Mouse (Mus musculus) liver (tissue): Measurements from ENCODE around the gene Slu7.
A peak's percentile ranks its signal among the peaks of the same experiment; 100 is the strongest.

Experiments used
- DNase-seq: peaks from one replicate; pipeline ENCODE4 v3.0.0-alpha.2; 2020; ENCODE audit warnings: mixed read lengths

The Slu7 gene

DNA sequence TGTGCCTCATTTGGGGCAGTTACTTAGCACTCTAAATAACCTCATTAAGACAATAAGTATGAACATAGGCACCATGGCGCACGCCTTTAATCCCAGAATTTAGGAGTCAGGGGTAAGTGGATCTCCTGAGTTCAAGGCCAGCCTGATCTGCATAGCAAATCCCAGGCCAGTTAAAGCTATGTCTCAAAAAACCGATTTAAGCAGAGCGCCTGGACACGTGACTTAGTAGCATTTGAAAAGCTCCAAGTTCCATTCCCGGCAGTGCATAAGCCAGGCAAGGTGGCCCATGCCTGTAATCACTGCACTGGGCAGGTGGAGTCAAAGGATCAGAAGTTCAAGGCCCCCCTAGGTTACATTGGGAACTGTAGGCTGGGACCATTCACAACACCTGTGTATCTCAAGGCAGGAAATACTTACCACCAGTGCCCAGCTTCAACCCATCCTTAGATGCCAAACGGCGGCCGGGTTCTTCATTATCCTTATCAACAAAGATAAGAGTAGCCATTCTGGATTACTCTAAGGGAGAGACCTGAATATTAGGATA is 8.3 kb upstream of the Slu7 start:
- DNase-seq, result no peak

GRCm38 (mm10) chr11:43425824-43426413 is 7.6 kb upstream of the Slu7 start, which contains the start of gene Pttg1:
Gene Pttg1, minus strand, starts transcription at chr11:43426251.
- peak; percentile 91 for DNase-seq

DNA sequence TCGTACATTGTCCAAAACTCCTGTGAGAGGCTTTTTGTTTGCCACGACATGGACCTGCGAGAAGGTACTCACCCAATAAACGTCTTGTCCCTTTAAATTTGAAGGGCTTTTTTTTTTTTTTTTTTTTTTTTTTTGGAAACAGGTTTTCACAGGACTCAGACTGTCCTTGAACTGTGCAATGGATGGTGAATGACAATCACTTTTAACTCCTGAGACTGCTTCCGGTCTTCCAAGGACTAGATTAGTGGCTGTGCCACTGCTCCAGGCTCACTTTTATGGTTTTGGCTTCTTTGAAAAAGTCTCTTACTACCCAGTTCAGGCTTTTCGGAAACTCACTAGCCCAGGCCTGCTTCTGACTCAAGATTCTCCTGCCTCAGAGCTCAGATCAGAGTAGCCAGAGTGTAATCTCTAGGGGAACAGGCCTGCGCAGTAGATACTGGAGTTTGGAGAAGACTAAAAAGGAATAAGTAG is 7.1 kb upstream of the Slu7 start:
- DNase-seq, result peak; percentile 11

GRCm38 (mm10) chr11:43434024-43434407 is 472 bp downstream of the Slu7 start:
- DNase-seq, result no peak

GRCm38 (mm10) chr11:43441121-43441520 is 7.6 kb downstream of the Slu7 start:
- no peak for DNase-seq

DNA sequence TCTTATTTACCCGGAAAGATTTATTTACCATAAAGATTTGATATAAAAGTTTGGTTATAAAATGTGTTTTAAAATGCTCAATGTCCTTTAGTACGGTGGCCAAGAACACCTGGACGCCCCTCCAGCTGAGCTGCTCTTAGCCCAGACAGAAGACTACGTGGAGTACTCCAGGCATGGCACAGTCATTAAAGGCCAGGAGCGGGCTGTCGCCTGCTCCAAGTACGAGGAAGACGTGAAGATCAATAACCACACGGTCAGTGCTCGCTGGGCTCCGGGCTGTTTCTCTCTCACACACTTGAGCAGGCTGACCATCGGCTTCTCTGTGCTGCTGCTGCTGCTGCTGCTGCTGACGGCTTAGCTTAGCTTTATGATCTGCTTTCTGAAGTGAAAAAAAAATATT is 9.6 kb downstream of the Slu7 start:
- DNase-seq, result no peak

- no peak for DNase-seq
These were observed 16.4 kb downstream of the Slu7 start for GRCm38 (mm10) chr11:43449916-43450315.

GRCm38 (mm10) chr11:43451322-43451721 is 17.8 kb downstream of the Slu7 start:
- DNase-seq, result no peak

GRCm38 (mm10) chr11:43452266-43452665 is 18.7 kb downstream of the Slu7 start:
- DNase-seq, result no peak

- no peak for DNase-seq
These were observed 29.7 kb downstream of the Slu7 start for GRCm38 (mm10) chr11:43463204-43463603.

- no peak for DNase-seq
These were observed 36.6 kb downstream of the Slu7 start for GRCm38 (mm10) chr11:43470118-43470517.

- DNase-seq, result no peak
These were observed 37.6 kb downstream of the Slu7 start for GRCm38 (mm10) chr11:43470881-43471820.

DNA sequence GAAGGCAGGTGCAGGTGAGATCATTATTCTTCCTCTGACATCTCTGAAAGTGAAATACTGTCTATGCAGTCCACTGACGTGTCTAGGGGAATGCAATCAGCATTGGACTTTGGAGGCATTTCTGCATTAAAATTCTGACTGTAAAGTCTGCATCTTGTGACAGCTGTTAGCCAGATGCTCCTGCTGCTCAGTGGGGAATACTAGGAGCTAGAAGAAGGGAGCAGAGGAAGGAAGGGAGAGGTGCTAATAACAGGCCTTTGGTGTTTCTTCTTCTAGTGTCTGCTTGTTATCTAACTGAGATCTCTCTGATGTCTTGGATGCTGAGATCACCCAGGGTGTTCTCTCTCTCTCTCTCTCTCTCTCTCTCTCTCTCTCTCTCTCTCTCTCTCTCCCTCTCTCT is 39.6 kb downstream of the Slu7 start:
- DNase-seq, result no peak

DNA sequence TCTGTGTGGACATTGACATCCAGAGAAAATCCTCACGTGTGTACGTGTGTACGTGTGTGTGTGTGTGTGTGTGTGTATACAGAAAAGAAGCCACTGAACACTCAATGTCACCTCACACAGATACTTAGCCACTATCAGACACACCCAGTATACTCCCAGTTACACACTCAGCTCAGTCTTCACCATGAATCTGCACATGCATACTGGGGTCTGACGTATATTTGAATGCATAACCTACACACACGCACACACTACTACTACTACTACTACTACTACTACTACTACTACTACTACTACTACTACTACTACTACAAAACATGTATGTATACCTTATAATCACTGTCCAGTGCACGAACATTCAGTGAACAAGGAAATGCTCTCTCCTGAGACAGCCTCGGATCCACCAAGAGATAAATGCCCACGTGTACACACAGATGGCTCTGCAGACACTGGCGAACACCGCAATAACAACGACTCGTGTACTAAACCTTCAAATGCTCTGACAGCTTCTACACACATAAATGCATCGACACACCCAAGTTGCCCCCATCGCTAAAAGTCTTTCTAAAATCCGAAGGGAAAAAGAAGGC is 40.2 kb downstream of the Slu7 start:
- no peak for DNase-seq

GRCm38 (mm10) chr11:43474225-43474774 is 40.8 kb downstream of the Slu7 start, which contains the start of gene C1qtnf2:
Gene C1qtnf2, plus strand, starts transcription at chr11:43474276.
- no peak for DNase-seq

DNA sequence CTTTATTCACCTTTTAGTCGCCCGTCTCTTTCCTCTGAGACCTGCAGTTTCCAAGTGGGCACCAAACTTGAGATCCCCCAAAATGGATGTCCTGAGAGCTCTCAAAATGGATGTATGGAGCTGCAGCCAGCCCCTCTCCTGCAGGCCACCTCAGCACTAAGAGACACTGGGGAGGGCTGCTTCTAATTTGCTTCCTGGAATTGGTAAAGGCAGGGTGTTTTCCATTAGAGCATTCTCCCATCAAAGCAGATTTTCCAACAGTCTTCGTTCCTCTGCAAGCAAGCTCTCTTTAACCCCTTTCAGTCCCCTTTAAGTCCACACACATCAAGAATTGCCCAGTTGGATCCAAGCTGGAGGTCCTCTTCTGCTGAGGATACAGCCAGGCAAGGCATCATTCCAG is 45.8 kb downstream of the Slu7 start:
- no peak for DNase-seq

GRCm38 (mm10) chr11:43480561-43480960 is 47.0 kb downstream of the Slu7 start:
- DNase-seq, result no peak

DNA sequence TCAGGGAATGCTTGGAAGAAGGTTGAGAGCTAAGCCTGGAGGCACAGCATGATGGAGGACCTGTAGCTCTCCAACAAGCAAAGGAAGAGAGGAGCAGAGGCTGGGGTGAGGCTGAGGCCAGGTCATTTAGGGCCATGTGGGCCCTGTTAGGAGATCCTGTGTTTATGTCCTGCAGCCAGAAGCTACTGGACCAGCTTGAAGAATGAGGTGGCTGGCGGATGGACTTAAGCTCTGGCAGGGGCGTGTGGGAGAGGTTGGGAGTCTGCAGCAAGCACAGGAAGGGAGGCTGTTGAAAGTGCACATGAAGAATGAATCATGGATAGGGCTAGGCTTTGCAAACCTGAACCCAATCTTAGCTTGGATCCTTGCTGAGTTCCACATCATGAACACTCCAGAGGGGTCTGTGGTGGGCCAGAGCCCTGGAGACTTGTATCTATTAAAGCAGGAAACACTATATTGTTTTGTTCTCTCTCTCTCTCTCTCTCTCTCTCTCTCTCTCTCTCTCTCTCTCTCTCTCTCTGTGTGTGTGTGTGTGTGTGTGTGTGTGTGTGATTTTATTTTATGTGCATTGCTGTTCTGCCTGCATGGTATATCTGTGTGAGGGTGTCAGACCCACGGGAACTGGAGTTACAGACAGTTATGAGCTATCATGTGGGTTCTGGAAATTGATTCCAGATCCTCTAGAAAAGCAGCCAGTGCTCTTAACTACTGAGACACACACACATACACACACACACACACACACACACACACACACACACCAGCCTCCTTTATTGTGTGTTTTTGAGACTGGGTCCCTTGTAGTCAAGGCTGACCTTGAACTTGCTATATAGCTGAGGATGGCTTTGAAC is 48.4 kb downstream of the Slu7 start:
- no peak for DNase-seq

DNA sequence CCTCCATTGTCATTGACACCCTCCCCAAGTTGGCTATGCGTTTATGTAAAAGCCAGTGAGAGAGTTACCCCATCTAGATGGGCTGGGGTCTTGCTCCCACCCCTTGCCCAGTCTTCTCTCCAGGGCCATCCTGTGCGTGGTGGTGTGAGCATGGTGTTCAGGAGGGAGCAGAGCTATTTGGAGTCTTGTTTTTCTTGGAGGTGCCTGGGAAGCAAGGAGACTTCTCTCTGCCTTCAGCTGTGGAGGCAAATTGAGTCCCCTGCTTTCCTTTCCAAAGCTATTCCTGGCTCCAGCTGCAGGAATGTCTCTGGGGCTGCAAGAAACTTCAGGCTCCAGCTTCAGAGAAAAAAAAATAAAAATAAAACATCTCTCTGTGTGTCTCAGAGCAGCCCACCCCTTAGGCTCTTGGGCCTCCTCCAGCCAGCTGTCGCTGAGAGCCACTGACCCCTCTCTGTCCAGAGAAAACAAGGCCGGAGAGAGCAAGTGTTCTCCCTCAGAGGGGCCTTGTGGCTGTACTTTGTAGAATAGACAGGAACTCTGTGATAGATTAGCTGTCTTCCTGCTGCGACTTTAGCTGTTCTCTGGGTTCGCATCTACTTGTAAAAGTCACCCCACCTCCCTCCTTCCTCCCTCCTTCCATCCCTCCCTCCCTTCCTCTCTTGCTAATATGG is 49.7 kb downstream of the Slu7 start:
- no peak for DNase-seq

- DNase-seq, result no peak
These were observed 50.5 kb downstream of the Slu7 start for GRCm38 (mm10) chr11:43484057-43484456.

DNA sequence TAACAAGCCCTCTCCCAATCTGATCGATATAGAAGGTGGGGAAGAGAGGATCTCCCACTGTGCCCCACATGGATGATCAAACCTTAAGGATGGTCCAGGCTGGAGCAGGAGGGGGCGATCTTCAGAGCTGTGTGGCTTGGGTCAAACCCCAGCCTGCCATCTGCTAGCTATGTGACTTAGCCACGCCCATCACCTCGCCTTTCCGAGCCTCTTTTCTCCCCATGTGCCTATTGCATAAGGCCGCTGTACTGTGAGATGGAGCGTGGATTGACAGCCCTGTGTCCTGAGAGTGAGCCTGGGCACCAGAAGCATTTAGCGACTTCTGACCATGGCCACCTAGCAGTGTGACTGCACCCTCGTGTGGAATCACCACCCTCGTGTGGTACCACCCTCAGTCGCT is 51.1 kb downstream of the Slu7 start:
- no peak for DNase-seq

GRCm38 (mm10) chr11:43485855-43486254 is 52.3 kb downstream of the Slu7 start:
- no peak for DNase-seq
